Mouse (Mus musculus): ENCODE data around the gene Gins2.

The Gins2 gene

DNA sequence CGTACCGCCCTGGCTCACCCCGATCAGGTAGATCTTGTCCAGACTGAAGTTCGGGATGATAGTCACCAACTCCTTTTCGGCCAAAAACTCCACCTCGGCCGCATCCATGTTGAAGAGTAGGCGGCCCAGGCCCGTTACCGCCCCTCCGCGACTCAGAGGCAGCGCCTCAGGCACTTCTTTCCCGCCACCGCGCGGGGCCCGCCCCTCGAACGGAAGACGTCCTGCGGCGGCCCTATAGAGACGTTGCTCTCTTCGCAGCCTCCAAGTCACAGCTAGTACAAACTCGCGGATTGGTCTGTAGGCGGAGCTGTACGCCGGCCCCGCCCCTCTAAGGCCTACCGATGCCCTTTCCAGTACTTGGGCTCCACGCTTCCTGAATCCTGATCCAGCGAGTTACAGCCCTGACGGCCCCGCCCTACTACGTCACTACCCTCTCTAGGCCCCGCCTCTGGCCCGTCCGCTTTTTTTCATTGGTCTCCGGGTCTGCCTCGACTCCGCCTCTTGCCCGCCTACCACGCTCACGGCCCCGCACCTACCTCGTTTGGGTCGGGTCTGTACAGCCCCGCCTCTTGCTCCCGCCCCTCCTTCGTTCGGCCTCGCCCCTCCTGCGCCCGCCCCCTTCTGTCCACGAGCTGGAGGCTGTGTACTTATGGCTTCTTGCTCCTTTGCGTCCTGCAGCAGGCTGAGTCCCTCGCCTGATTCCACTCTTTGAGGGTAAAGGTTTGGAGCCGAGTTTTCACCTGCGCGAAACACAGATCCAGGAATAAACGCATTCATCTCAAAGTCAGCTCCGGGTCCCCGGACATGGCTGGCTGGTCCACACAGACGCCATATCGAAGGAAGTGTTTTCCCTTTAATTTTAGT, at the start of gene Gins2:
Gene Gins2, minus strand, starts transcription at position 397 of the 864 bp plus-strand sequence.
- peak; percentile 99 to 100 for DNase-seq

DNA sequence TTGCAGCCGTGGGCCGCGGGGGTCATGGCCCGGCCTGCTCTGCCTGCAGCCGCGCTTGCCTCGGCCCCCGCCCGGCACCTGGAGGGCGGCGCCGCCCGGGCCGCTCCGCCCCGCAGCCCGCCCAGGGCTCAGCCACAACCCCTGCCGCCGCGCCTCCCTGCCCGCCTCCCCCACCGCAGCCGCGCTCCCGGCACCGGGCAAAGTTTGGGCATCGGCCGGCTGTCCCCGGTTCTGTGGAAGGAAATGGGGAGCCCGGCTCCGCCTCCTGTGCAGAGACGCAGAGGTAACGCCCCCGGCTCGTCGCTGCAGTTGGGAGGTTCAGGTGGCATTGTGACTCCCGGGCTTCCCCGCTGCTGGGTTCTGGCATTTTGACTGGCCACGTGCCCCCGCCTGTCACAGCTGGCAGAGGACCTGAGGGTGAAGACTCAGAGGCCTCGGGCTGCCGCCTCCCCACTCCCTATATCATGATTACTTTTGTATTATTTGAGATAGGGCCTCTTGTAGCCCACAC, 45.3 kb upstream of the Gins2 start:
- DNase-seq, result peak; percentile 76 to 93

DNA sequence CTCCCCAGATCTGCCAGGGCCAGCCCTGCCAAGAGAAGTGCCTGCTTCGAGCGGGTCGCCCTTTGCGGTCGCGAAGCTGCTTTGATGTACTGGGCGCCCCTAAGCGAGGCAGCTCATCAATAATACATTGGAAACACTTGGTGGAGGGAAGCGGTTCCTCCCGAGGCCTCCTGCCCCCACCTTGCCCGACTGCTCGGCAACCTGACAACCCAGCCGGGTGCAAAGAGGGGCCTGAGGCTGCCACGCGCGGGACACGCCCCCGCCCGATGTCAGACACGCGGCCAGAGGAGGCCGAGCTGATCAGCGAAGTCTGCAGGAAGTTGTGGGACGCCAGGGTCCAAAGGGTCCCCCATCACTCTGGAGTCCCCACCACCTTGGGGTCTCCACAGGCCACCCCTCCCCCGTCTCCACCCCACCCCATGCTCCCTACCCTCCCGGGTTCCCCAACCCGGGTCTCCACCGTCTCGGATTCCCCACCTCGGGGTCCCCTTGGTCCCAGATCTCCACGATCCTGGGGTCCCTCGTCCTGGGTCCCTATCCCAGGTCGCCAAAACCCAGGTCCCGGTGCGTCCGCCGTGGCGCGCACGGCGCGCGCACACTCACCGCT, 44.7 kb upstream of the Gins2 start:
- no peak for DNase-seq

DNA sequence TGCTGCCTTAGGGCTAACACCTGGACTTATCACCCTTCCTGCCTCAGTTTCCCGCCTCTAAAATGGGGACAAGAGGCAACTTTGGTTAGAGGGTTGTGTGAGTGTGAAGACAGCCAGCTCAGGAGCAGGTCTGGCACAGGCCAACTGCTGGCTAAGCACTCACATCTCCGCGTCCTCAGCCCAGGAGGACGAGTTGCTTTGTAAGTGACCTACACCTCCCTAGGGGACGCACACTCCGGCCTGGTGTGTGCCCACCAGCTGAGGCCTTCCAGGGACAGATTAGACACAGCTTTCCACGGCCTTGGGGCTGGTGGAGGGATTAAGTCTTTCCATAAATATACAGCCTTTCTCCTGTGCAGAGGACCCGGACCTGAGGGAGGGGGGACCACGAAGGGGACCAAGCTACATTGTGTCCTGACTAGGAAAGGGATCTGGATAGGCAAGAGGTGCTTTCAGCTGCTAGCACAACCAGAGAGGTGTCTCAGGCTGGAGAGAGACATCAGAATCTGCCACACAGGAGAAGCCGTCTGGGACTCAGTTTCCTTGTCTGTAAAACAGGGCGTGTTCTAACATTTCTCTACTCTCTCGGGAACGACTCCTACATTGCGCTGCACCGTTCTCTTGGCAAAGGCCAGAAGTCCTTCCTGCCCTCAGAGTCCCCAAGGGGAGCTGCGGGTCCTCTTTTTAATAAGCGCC, 44.0 kb upstream of the Gins2 start:
- DNase-seq, result no peak

DNA sequence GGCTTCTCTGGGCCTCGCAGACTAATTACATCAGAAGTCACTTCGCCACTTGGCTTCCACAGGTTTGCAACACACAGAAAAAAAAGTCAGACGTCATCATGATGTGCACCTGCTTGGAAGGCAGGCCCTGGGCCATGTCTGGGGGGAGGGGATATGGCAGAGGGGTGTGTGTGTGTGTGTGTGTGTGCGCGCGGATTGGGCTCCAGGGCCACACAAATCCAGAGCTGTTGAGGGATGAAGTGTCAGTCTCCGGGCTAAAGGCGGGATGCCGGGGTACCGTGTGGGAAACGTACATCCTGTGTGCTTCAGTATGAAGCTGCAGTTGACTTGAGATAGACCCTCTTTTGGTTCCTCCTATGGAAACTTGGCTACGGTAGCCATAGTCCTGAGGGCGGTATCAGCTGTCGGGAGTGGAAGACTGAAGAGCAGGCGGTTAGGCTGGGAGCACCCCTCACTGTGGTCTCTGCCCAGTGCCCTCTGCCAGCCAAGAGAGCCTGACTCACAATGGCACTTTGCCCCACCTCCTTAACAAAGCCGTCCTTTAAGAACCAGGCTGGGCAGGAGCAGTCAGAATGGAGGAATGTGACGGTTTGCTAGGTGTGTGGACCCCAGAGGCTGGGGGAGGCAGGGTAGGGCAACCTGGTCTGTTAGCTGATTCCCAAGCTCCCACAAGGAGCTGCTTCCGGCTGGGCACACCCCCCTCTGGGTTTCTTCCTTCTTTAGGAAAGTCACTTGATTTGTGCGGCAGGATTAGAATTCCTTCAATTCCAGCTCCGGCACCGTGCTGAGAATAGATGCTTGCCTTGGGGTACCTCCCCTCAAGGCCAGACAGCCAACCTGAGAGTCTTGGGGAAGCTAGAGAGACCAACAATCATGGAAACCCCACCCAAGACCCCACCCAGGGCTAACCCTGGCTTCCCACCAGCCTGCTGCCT, 42.6 kb upstream of the Gins2 start:
- no peak for DNase-seq

DNA sequence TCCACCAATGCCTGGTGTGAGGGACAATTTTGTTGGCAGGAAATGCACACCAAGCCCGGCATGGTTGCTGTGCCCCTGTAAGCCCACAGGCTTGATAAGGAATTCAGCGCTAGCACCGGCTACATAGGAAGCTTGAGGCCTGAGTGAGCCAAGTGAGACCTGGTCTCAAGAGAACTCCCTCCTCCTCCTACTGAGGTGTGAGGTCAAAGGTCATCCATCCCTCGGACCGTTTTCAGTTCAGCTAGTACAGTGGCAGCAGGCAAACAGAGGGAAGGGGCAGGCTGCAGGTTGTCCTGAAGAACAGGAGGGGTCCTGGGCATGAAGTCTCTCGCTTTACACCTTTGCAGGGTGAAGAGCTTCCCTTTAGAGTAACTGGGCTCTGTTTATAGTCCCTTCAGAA, 41.7 kb upstream of the Gins2 start:
- no peak for DNase-seq

DNA sequence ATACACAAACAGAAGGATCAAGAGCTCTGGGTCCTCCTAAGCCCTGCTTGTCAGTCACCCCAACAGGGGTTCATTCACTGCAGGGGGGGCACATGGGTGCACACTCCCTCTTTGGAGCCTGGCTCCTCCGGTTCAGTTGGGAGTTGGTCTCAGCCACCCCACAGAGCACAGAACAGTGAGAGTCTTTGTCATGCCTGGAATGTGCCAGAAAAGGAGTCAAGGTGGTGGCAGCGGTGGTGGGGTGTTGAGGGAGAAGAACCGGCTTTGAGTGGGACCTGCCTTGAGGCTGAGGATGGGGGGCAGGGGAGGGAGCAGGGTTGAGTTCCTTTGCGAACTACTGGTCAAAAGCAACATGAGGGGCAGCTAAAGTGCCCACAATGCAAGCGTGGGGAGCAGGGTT, 40.9 kb upstream of the Gins2 start:
- no peak for DNase-seq

DNA sequence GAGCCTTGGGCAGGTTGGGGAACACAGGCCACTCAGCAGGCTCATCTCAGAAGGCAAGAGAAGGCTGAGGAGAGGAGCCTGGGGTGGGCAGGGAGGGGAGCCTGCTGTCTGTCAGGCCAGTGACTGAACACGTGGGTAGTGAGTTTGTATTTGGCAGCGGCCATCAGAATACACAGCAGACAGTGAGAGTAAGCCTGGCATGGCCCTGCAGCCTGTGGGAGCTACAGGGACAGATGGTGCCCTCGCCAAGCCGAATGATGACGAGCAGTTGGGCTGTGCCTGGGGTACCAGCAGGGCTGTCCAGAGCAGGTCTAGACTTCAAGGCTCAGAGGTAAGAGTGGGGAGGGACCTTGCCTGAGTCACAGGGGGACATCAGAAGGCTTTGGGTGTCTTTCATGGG, 38.2 kb upstream of the Gins2 start:
- DNase-seq, result no peak

DNA sequence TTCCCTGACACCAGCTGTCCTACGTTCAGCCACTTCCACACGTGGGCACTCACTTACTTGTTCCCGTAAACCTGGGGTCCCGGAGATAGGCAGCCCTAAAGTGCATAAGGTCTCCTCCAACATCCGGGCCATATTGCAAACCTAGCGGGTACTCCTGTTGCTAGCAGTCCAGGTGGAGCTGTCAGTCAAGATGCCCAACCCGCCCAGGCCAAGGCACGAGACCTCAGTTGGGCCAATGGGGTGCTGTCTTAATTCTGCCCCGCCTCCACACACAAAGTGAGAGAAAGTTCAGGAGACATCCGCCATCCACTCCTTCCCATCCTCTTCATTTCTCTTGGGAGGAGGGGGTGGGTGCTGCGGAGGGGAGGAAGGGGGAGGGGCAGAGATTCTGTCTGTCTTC, 37.4 kb upstream of the Gins2 start:
- DNase-seq, result no peak

DNA sequence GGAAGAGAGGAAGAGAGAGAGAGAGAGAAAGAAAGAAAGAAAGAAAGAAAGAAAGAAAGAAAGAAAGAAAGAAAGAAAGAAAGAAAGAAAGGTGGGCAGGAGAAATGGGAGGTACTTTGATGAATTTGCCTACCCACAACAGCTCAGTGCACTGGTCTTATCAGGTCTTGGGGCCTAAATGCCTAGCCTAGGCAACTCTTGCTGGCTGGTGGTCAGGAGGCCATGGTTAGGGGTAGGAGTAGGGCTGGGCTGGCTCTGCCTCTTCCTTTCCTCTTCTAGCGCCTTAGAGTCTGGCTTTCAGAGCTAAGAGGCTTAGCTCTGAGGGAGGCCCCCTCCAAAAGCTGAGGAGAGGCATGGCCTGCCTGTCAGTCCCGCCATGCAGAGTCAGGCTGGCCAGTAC, 34.5 kb upstream of the Gins2 start:
- no peak for DNase-seq

DNA sequence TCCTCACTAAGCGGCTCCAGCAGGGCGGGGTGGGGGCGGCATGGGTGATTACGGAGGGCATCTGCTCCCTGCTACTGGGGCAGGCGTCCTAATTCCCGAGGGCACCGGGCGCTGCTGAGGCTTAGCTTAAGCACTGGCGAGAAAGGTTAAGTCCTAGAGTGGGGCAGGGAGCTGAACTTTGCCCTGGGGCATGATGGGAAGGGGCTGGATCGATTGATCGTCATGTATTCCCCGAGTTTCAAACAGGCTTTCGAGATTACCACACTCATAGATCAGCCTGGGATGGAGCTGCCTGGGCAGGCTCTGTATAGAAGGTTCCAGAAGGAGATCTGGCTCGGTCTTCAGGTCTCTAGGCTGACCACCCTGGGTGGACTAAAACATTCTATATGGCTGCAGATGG, 33.1 kb upstream of the Gins2 start:
- DNase-seq, result no peak

DNA sequence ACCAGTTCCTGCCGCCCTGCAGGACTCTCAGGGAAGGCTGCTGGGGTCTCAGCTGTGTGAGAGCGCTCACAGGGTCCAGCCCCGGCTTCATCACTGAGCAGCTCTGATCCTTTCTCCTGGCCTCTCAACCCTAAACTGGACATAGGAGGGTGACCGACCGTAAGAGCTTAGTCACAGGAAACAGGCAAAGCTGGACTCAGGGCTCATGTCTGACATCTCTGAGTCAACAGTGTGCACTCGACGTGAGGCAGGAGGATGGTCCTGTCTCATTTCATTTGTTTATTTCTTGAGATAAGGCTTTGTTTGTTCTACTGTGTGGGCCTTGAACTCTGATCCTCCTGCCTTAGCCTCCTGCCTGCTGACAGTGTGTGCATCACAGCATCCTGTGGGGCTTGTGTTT, 31.3 kb upstream of the Gins2 start:
- no peak for DNase-seq

DNA sequence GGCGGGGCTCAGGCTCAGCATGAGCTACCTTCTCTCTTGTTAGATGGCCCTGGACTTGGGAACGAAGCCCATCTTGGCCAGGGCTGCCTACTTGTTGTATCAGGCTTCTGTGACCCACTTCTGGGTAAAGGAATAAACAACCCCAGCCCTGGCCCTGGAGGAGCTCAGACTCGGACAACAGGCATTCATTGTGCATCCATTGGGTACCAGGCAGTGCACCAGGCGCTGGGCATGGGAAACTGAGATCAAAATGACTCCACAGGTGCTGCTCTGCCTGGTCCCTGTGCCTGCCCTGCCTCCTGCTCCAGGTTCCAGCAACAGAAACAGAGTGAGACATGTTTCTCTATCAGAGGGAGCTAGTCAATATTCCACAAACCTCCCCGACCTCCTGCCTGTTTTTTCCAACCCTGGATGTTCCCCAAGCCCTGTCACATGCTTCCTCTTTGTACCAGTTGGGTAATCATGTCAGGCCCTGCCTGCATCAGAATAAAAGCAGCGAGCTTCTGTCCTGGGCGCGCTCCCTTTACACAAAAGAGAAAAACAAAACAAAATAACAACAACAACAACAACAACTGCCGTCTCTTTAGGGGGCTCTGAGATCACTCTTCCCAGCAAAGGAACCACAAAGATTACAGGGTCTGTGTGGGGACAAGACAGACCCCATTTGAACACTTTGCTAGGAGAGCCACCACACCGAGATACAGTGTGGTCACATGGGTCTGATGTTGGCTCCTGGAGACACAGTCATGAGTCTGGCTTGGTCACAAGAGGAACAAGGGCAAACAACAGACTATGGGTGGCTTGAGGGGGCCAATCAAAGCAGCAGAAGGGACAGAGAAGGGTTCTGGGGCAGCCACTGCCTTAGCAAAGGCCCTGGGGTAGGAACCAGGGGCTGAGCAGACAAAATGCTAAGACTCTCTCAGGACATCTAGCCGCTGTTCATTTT, 30.4 kb upstream of the Gins2 start:
- no peak for DNase-seq

DNA sequence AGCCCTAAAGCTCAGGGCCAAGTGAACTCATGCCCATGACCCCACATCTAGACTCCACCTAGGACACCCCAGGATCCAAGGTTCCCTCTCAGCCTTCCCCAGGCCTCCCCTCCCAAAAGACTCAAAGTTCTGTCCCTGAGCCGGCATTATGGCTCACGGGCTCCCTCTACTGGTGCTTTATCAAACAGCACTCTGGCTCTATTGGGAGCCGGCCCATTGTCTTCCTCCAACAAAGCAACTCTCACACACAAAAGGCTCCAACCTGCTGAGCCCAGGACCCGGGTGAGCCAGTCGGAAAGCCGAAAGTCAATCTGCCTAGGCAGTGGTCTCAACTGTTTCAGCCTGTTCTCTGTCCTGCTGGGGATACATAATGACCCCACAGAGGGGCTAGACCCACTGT, 29.0 kb upstream of the Gins2 start:
- DNase-seq, result peak; percentile 67 to 75

DNA sequence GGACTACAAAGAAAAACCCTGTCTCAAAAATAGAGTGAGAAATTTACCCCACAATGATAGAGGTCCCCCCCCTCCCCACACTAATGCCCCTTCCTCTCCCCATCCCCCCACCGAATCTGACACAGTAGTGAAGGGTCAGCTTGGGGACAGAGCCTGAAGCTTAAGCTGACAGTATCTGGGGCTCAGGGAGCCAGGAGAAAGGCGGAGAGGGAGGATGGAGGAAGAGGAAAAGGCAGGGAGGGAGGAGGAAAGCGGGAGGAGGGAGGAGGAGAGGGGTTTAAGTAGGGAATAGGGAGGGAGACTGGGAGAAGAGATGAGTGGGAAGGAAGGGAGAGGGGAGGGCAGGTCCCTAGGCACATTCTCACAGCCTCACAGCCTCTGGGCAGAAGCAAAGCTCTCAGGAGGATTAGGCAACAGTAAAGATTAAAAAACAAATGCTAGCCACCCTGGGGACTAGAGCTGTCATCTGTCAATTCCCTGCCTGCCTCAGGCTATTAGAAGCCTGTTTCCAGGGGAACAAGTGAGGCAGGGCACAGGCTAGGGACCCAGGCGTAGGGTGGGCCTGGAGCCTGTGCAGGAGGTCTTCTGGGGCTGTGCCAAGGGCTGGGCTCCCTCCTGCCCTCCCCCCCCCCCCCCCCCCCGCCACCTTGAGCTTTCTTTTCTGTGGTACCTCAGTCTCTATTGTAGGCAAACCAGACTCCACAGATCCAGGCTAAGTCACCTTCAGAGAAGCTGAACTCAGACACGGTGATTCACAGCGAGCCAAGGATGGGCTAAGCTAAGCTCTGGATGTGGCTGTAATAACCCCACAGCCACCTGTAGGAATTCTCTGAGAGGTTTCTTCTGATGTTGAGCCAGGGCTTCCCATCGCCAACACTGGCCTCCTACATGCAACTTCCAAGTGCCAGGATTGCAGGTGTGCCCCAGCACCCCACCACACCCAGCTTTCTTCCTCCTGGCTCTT, 27.8 kb upstream of the Gins2 start:
- no peak for DNase-seq

DNA sequence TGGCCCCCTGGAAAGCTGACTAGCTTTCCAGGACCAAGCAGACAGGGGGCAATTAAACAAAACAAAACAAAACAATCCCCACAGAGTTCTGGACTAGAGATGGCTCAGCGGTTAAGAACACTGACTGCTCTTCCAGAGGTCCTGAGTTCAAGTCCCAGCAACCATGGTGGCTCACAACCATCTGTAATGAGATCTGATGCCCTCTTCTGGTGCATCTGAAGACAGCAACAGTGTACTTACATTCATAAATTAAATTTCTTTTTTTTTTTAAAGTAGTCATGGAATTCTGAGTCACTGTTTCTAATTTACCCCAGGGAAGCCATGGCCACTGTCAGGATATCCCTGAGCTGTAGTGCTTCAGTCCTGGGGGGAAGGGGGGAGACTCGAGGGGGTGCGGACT, 25.4 kb upstream of the Gins2 start:
- no peak for DNase-seq

DNA sequence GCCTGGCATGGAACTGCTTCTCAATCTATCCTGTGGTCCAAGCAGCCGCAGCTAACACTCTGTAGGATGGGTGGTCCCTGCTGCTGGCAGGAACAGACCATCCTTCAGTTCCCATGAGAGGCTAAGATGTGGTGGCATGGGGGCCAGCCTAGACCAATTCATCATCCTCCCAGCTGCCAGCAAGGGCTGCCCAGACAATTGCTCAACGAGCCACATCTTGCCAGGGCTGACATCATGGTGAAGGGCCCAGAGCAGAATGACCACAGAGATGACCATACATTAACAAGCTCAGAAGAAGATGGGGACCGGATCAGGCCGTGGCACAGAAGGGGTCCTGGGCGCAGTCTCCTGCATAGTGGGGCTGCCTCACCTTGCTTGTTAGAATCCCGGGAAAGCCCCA, 21.7 kb upstream of the Gins2 start:
- no peak for DNase-seq

DNA sequence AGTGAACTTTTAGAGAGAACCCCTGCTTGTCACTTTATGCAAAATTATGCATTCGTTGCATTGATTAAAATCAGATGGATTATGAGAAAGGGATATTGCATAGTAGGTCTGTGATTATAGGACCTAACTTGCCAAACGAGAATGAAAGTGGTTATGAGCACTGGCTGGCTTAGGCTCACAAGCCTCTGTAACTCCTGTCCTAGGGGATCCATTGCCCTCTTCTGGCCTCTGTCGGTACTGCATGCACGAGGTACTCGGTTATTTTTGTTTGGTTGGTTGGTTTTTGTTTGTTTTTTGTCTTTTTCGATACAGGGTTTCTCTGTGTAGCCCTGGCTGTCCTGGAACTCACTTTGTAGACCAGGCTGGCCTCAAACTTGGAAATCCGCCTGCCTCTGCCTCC, 18.8 kb upstream of the Gins2 start:
- peak; percentile 79 to 91 for DNase-seq

DNA sequence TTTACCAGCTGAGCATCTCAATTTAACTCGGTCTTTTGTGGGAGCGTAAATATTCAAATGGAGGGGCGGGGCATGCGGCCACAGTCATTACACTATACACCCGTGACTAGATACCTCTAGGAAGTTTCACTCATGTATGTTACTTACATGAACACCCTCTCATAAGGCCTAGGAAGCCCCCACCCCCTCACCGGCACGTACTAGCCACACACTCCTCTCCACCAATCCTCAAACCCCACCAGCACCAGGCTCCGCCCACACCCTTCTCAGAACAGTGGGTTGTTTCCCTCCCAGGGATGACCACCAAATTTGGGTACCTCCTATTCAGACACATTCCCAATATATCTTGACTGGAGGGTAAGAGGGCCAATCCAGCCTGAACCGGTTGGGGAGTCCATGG, 18.4 kb upstream of the Gins2 start:
- no peak for DNase-seq

DNA sequence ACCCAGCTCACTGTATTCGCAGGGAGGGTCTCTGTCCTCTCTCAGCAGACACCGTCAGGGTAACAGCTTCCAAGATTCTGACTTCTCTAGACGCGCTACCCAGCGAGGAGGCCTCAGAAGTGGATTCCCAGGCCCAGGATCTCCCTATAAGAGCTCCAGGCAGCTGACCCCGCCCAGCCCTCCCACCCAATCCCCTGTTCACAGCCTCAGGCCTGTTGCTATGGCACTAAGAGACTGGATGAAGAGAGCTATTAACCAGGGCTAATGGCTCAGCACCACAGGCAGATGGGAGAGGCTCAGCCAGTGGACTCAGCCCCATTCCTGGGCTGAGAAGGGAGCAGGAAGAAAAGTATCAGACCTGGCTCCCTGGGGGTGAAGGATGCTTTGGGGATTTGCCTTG, 13.6 kb upstream of the Gins2 start:
- no peak for DNase-seq
